Mouse (Mus musculus) liver, embryonic 12.5 days (tissue): Measurements from ENCODE around the gene Aox3. TPM values are rescaled to one million over a fixed set of nuclear protein-coding genes. Genes with fewer than 3 reads are reported as not detected.

Experiments
- ATAC-seq: fragments of 200-750 bp; cut with Nextera tagmentation; 2 replicates; pipeline ENCODE4 v1.8.0; 2017; ENCODE audit warnings: moderate number of reproducible peaks, mild to moderate bottlenecking, moderate library complexity
- H3K27ac ChIP-seq: fragments of 300-500 bp; sonication (generic); 2 replicates; pipeline ENCODE4 v1.5.1; 2016; ENCODE audit warnings: mild to moderate bottlenecking
- H3K27me3 ChIP-seq: fragments of 300-500 bp; sonication (generic); replicated peaks from 2 replicates; pipeline ENCODE4 v1.6.1; 2016; ENCODE audit warnings: mild to moderate bottlenecking, moderate library complexity
- H3K36me3 ChIP-seq: fragments of 300-500 bp; sonication (generic); 2 replicates; pipeline ENCODE4 v1.6.1; 2016; ENCODE audit warnings: mild to moderate bottlenecking, moderate library complexity
- H3K4me1 ChIP-seq: fragments of 300-500 bp; sonication (generic); 2 replicates; pipeline ENCODE4 v1.6.1; 2016
- H3K4me2 ChIP-seq: fragments of 300-500 bp; sonication (generic); 2 replicates; pipeline ENCODE4 v1.6.1; 2016; ENCODE audit warnings: mild to moderate bottlenecking, moderate library complexity
- H3K4me3 ChIP-seq: fragments of 300-500 bp; sonication (generic); 2 replicates; pipeline ENCODE4 v1.5.1; 2016; ENCODE audit warnings: mild to moderate bottlenecking, moderate library complexity
- H3K9ac ChIP-seq: fragments of 300-500 bp; sonication (generic); 2 replicates; pipeline ENCODE4 v1.6.1; 2016; ENCODE audit warnings: mild to moderate bottlenecking, moderate library complexity
- H3K9me3 ChIP-seq: fragments of 300-500 bp; sonication (generic); replicated peaks from 2 replicates; pipeline ENCODE4 v1.6.1; 2016; ENCODE audit warnings: mild to moderate bottlenecking, moderate library complexity
- WGBS: fragments of 180-500 bp; shearing (Covaris S2); methylation state at CpG from one replicate; pipeline ENCODE4 v1.1.7; 2016; ENCODE audit not compliant: insufficient replicate concordance; 5-methylcytosine and 5-hydroxymethylcytosine counted together
- polyA plus RNA-seq: library from polyadenylated mRNA; unstranded; fragments of >200 nt; fragmentation: Nextera tagmentation; extraction: Ambion mirVana; gene quantifications from 2 replicates; pipeline ENCODE4 v1.2.1, GENCODE M21; 2016

The Aox3 gene
- polyA plus RNA-seq, 1 experiment from 2014 or later: not detected

DNA sequence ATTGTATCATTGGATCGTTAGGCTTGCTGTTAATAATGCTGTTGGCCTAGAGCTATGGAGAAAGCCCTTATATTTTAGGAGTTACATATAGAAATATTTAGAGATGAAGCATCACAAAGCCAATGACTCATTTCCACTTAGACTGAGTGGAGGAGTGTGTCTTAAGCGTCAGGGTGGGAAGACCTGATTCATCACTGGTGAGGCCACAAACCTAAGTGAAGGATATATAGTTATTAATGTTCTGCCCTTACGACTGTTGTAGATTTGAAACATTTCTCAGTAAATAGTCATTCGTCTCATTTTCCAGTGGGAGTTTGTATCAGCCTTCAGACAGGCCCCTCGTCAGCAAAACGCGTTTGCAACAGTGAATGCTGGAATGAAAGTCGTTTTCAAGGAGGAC is 39.3 kb downstream of the Aox3 start:
- Histone ChIP-seq H3K9ac (no peak overlapping the region), H3K9me3 (no peaks in the 10 kb centered on the region), H3K4me1 (no peaks in the 10 kb centered on the region), H3K27ac (no peak overlapping the region), H3K27me3 (no peaks in the 10 kb centered on the region), H3K4me3 (no peak overlapping the region), H3K36me3 (no peaks in the 10 kb centered on the region), H3K4me2 (no peak overlapping the region)
- ATAC-seq: no peak
- WGBS: 54% methylated on average over 8 of the region's 8 CpGs

DNA sequence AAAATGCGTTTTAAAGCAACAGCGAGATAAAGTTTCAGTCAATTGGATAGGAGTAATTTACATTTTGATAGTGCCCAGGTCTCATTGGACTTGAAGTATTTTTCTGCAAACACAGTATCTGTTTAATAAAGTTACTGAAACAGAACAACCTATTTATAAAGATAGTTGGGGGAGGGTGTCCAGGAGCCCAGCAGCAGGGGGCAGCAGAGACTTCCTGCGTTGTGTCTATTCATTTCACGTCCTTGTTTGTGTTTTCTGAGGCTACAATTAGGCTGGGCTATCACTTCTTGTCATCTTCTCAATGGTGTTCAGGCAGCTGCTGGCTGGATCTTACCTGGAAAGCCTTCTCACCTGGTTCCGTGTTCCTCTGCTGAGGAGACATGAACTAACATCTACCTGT is 43.8 kb downstream of the Aox3 start:
- Histone ChIP-seq H3K4me3 (no peak overlapping the region), H3K4me2 (no peak overlapping the region), H3K27me3 (no peaks in the 10 kb centered on the region), H3K9me3 (no peaks in the 10 kb centered on the region), H3K36me3 (no peaks in the 10 kb centered on the region), H3K9ac (no peak overlapping the region), H3K4me1 (no peaks in the 10 kb centered on the region), H3K27ac (no peak overlapping the region)
- no peak for ATAC-seq
- WGBS: 43% methylated on average over 5 of the region's 5 CpGs

DNA sequence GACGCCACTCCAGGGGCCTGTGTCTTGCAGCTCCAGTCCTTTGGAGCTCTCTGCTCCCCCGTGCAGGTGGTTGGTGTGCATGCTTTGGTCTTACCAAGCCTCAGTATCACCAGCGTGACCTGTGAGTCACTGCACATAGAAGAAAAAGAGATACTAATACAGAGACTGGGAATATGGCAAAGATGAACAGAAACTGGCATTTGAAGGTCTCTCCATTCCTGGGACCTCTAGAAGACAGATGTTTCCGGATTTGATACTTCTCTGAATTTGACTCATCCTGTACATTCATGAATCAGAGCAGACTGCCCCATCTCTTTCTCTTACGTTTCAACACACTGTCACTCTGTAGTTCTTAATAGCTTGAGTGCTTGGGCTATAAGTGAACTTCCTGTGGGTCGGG is 57.0 kb downstream of the Aox3 start:
- H3K4me2 ChIP-seq: no peak overlapping the region
- H3K27ac ChIP-seq: no peak overlapping the region
- no peaks in the 10 kb centered on the region for H3K36me3 ChIP-seq
- ATAC-seq: no peak
- H3K9me3 ChIP-seq: no peaks in the 10 kb centered on the region
- 56% methylated on average over 6 of the region's 6 CpGs for WGBS
- H3K9ac ChIP-seq: no peak overlapping the region
- no peaks in the 10 kb centered on the region for H3K27me3 ChIP-seq
- no peak overlapping the region for H3K4me3 ChIP-seq
- H3K4me1 ChIP-seq: no peaks in the 10 kb centered on the region

DNA sequence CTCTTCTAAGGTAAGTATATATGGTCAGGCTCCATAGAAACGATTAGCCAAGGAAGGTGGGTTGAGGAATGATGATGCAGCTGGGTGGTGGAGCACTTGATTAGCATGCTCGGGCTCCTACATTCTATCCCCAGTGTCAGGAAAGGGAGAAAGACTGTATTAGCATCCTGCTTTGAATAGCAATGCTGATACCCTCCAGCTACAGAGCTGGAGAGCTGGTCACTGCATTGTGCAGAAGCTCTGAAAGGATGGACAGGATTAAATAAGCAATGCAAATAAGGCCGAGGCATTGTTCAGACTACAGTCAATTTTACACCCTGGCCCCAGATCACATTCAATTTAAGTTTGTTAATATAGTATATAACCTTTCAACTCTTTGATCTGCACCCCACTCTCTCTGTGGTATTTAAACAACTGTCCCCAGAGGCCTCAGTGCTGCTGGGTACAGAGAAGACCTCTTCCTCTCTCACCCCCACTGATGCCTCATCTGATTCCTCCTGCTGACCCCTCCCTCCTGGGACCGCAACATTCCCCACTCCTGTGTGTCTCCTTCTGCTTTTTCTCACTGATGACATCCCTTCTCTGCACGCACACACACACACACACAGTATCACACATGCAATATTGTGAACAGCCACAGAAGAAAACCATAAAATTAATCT is 75.7 kb downstream of the Aox3 start:
- H3K27me3 ChIP-seq: no peaks in the 10 kb centered on the region
- no peak overlapping the region for H3K4me2 ChIP-seq
- no peaks in the 10 kb centered on the region for H3K4me1 ChIP-seq
- 59% methylated on average over 5 of the region's 5 CpGs for WGBS
- no peak overlapping the region for H3K4me3 ChIP-seq
- no peak overlapping the region for H3K27ac ChIP-seq
- ATAC-seq: no peak
- H3K9ac ChIP-seq: no peak overlapping the region
- no peaks in the 10 kb centered on the region for H3K9me3 ChIP-seq
- H3K36me3 ChIP-seq: no peaks in the 10 kb centered on the region

DNA sequence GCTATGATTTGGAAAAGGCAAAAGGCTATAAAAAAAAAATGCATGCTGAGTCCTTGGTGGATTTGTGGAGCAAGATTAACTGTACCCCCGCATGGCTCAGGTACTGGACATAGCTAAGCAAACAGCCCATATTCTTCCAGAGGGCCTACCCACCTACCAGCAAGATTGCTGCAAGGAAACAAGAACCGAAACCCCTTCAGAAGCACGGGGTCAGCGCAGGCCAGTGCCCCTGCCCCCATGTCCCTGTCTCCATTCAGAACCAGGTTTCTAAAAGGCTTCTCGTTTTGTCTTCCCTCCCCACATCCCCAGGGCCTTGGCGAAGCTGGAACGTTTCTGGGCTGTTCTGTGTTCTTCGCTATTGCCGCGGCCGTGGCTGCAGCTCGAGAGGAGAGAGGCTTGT is 81.4 kb downstream of the Aox3 start:
- H3K27me3 ChIP-seq: no peaks in the 10 kb centered on the region
- no peak overlapping the region for H3K4me3 ChIP-seq
- H3K4me1 ChIP-seq: no peaks in the 10 kb centered on the region
- no peak overlapping the region for H3K27ac ChIP-seq
- no peak overlapping the region for H3K9ac ChIP-seq
- no peaks in the 10 kb centered on the region for H3K9me3 ChIP-seq
- H3K36me3 ChIP-seq: no peaks in the 10 kb centered on the region
- 76% methylated on average over 12 of the region's 12 CpGs for WGBS
- no peak for ATAC-seq
- no peak overlapping the region for H3K4me2 ChIP-seq

DNA sequence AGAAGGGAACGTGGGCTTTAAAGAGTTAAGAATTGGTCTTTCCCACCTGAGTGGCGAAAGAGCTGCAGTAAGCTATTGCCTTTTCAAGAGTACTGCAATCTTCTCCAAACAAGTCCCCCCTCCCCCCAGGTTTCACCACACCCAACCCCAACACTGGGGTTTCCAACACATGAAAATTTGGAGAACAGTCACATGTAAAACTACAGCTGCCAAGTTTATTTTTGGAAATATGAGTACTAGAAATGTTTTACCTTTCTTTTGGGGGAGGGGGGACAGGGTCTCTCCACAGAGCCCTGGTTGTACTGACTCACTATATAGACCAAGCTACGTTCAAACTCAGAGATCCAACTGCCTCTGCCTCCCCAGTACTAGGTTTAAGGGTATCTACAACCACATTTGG is 82.1 kb downstream of the Aox3 start:
- Histone ChIP-seq H3K9me3 (no peaks in the 10 kb centered on the region), H3K9ac (no peak overlapping the region), H3K27me3 (no peaks in the 10 kb centered on the region), H3K36me3 (no peaks in the 10 kb centered on the region), H3K4me3 (no peak overlapping the region), H3K27ac (no peak overlapping the region), H3K4me2 (peak overlapping the region; percentile 23), H3K4me1 (no peaks in the 10 kb centered on the region)
- 56% methylated on average over 3 of the region's 3 CpGs for WGBS
- no peak for ATAC-seq

DNA sequence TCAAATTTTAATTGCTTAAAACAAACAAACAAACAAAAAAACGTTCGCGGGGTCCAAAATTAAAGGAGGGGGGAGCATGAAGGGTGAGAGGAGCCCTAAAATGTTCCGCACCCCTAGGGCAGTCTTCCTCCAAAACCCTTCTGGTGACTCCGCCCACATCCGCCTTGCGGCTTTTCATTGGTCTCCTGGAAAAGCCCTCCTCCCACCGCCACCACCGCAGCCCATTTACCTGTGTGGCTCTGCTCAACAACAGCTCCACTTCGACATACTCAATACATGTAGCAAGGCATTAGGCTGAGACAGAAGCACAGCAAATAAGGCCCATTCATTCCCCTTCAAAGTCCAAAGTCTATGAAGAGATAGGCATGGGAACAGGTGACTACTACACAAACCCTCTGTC is 82.6 kb downstream of the Aox3 start:
- 10% methylated on average over 10 of the region's 10 CpGs for WGBS
- peak overlapping the region; percentile 23 for H3K4me2 ChIP-seq
- H3K4me3 ChIP-seq: no peak overlapping the region
- H3K9me3 ChIP-seq: no peaks in the 10 kb centered on the region
- no peak overlapping the region for H3K9ac ChIP-seq
- no peak for ATAC-seq
- no peaks in the 10 kb centered on the region for H3K36me3 ChIP-seq
- H3K4me1 ChIP-seq: no peaks in the 10 kb centered on the region
- no peaks in the 10 kb centered on the region for H3K27me3 ChIP-seq
- no peak overlapping the region for H3K27ac ChIP-seq

DNA sequence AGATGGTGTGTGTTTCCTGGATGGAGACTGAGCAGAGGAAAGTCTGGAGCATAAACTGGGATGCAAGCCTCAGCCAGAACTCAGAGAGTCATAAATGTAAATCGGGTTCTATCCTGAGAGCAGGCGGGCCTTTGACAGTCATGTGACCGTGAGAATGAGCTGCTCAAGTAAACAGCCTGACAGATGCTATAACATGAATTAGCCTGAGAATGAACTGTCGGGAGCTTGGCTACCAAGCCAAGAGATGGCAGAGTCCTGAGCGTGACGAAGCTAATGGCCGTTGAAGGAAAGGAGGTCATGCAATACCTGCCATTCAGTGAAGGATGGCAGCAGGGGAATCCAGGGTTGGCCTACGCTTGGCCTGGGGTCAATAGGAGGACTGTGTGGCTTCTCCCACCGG is 84.1 kb downstream of the Aox3 start:
- H3K27ac ChIP-seq: no peak overlapping the region
- no peaks in the 10 kb centered on the region for H3K36me3 ChIP-seq
- H3K4me3 ChIP-seq: no peak overlapping the region
- H3K4me2 ChIP-seq: no peak overlapping the region
- no peak overlapping the region for H3K9ac ChIP-seq
- ATAC-seq: no peak
- H3K4me1 ChIP-seq: no peaks in the 10 kb centered on the region
- WGBS: 67% methylated on average over 9 of the region's 9 CpGs
- no peaks in the 10 kb centered on the region for H3K9me3 ChIP-seq
- H3K27me3 ChIP-seq: no peaks in the 10 kb centered on the region

DNA sequence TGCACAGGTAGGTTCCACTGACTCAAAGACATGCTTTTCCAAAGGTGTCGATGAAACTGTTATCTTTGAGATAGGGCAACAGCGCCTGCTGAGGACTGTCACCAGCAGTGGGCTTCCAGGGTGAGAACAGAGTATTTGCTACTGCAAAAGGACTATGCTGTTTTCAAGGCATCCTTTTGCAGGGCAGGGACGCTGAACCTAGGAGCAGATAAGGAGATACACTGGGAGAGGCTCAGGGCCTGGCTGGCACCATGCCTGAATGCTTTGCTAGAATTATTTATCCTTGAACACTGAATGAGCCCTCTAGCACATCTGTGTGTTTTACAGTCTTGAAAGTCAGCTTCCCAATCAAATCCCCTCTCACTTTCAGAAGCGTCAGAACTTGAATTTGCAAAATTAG is 85.5 kb downstream of the Aox3 start:
- Histone ChIP-seq H3K4me3 (no peak overlapping the region), H3K4me2 (no peak overlapping the region), H3K9me3 (no peaks in the 10 kb centered on the region), H3K36me3 (no peaks in the 10 kb centered on the region), H3K27ac (no peak overlapping the region), H3K27me3 (no peaks in the 10 kb centered on the region), H3K4me1 (no peaks in the 10 kb centered on the region), H3K9ac (no peak overlapping the region)
- ATAC-seq: no peak
- 53% methylated on average over 4 of the region's 4 CpGs for WGBS

DNA sequence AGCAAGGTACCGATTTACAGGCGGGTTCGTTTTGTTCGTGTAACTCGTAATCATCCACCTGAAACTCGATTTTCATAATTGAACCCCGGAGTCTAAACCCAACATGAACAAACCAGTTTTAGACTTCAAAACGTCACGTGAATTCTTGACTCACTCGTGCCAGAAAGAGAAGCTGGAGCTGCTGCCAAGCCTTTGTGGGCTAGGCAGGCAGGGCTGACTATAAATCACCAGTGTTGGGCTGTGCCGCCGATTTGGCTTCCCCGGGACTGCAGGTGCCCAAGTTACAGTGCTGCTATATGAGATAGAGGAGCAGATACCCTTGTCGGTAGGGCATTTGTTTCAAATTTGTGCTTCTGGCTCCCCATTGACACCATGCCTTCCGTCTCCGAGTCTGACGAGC is 97.3 kb downstream of the Aox3 start, which contains the start of gene Aox4:
TSS of gene Aox4 (plus strand) at position 195 of the 400 bp plus-strand sequence.
- H3K4me3 ChIP-seq: no peak within 1 kb of the TSS
- H3K9ac ChIP-seq: no peak within 1 kb of the TSS
- H3K4me1 ChIP-seq: no peaks in the 10 kb centered on the region
- H3K27ac ChIP-seq: no peak within 1 kb of the TSS
- no peak within 1 kb of the TSS for H3K4me2 ChIP-seq
- H3K27me3 ChIP-seq: no peaks in the 10 kb centered on the region
- ATAC-seq: no peak
- 68% methylated on average over 17 of the region's 17 CpGs for WGBS
- no peaks in the 10 kb centered on the region for H3K36me3 ChIP-seq
- no peaks in the 10 kb centered on the region for H3K9me3 ChIP-seq

DNA sequence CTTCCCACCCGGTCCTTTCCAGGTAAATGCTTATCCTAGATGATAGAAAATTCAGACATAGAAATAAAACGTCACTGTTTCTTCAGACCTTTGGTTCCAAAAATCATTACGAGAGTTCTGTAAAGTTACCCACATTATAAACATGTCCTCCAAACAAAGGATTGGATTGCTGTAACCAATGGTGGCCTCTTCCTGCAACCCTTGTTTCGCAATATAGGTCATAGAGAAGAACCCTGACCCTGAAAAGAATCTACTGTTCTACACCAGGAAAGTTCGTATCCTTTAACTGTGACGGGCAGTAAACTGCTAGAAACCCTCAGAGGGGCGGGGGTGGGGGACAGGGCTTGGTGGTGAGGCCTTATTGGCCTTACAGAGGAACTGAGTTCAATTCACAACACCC is 99.9 kb downstream of the Aox3 start:
- Histone ChIP-seq H3K9me3 (no peaks in the 10 kb centered on the region), H3K27ac (no peak overlapping the region), H3K36me3 (no peaks in the 10 kb centered on the region), H3K27me3 (no peaks in the 10 kb centered on the region), H3K4me3 (no peak overlapping the region), H3K9ac (no peak overlapping the region), H3K4me2 (no peak overlapping the region), H3K4me1 (no peaks in the 10 kb centered on the region)
- ATAC-seq: no peak
- 65% methylated on average over 7 of the region's 7 CpGs for WGBS

DNA sequence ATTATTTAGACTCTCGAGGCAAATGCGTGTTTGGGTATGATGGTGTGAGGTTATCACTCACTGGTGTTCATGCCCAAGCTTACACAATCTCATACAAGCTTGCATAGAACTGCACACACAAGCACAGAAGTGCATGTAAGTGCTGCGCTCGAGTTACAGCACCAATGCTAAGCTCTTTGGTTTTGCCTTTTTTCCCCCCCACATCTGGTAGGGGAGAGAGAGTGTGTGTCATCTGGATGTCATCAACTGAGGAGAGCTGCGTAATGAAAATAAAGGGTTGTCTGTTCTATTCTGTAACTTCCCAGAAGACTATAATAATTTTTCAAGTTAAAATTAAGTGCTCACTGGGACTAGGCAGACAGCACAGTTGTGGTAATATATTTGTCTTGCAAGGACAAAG is 100.9 kb downstream of the Aox3 start:
- 70% methylated on average over 5 of the region's 5 CpGs for WGBS
- H3K4me1 ChIP-seq: no peaks in the 10 kb centered on the region
- no peaks in the 10 kb centered on the region for H3K9me3 ChIP-seq

DNA sequence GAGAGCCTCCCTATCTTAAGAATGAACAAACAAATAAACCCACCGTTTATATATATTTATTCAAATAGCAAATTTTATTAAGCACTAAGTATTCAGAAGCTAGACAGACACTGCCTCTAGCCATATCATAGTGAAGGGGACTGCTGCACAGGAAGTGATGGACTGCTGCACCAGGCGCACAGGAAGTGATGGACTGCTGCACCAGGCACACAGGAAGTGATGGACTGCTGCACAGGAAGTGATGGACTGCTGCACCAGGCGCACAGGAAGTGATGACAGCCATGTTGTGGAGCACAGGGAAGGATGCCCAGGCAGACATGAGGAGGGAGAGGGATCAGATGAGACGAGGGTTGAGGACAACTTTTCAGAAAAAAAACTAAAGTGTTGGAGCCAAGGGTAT is 102.4 kb downstream of the Aox3 start:
- H3K27ac ChIP-seq: no peak overlapping the region
- WGBS: 59% methylated on average over 4 of the region's 4 CpGs
- no peak overlapping the region for H3K4me2 ChIP-seq
- ATAC-seq: no peak
- no peaks in the 10 kb centered on the region for H3K9me3 ChIP-seq
- H3K4me3 ChIP-seq: no peak overlapping the region
- H3K36me3 ChIP-seq: no peaks in the 10 kb centered on the region
- no peaks in the 10 kb centered on the region for H3K27me3 ChIP-seq
- no peak overlapping the region for H3K9ac ChIP-seq
- no peaks in the 10 kb centered on the region for H3K4me1 ChIP-seq

More for the DNA sequence above, 100.9 kb downstream of the Aox3 start:
- ATAC-seq: no peak
- no peaks in the 10 kb centered on the region for H3K27me3 ChIP-seq
- no peak overlapping the region for H3K9ac ChIP-seq
- no peaks in the 10 kb centered on the region for H3K36me3 ChIP-seq
- no peak overlapping the region for H3K4me2 ChIP-seq
- H3K4me3 ChIP-seq: no peak overlapping the region
- H3K27ac ChIP-seq: no peak overlapping the region
